Mouse (Mus musculus) thymus, postnatal 0 days (tissue): ENCODE measurements around the gene Best3. TPM values are rescaled to one million over a fixed set of nuclear protein-coding genes. Genes with fewer than 3 reads are reported as not detected.

Experiments used
- DNase-seq: peaks from one replicate; pipeline ENCODE4 v3.0.0-alpha.2; 2015; ENCODE audit warnings: low spot score
- polyA plus RNA-seq: library from polyadenylated mRNA; unstranded; fragments of >200 nt; fragmentation: Nextera tagmentation; extraction: Ambion mirVana; gene quantifications from 2 replicates; pipeline ENCODE4 v1.2.1, GENCODE M21; 2015

Best3 gene
- polyA plus RNA-seq, 1 experiment from 2014 or later, result not detected

DNA sequence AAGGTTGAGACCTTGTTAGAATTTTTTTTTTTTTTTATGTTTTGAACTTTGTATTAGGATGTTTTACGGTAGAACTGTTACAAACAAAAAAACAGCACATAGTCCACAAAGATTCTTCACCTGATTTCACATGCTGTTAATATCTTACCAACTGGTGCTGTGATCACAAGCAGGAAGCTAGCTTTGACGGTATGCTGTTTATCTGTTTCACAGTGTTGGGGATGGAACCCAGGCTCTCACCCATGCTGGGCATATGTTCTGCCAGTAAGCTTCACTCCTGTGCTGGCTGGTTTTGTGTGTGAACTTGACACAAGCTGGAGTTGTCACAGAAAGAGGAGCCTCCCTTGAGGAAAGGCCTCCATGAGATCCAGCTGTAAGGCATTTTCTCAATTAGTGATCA, 8.3 kb upstream of the Best3 start:
- DNase-seq, result no peak

GRCm38 (mm10) chr10:116978841-116979240, 7.3 kb upstream of the Best3 start:
- no peak for DNase-seq

- DNase-seq, result no peak
Measured at GRCm38 (mm10) chr10:116980273-116980672, 5.8 kb upstream of the Best3 start.

DNA sequence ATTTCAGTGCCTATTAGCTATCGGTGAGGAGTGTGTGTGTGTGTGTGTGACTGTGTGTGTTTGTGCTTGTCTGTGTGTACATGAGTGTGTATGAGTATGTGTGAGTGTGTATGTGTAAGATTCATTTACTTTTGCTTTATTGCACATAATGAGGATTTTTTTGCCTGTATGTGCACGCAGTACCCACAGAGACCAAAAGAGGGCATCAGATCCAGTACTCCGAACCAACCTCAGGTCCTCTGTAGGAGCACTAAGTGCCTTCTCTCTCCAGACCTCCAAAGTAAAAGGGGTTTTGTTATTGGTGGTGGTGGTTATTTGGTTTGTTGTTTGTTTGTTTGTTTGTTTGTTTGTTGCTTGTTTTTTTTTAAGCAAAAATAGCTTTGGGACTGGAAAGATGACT, 5.2 kb upstream of the Best3 start:
- DNase-seq, result peak; percentile 40

DNA sequence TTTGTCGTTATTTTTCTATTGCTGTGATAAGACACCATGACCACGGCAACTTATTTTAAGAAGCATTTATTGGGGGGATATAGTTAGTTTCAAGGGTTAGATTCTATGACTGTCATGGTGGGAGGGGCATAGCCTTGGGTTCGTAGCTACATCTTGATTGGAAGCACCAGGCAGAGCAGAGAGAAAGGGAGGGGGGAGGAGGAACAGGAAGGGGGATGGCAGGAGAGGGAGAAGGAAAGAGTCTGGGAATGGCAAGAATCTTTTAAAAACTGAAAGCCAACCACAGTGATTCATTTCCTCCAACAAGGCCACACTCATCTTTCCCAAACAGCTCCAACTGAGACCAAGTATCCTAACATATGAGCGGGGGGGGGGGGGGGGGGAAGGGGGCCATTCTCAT, 3.6 kb upstream of the Best3 start:
- DNase-seq, result no peak

DNA sequence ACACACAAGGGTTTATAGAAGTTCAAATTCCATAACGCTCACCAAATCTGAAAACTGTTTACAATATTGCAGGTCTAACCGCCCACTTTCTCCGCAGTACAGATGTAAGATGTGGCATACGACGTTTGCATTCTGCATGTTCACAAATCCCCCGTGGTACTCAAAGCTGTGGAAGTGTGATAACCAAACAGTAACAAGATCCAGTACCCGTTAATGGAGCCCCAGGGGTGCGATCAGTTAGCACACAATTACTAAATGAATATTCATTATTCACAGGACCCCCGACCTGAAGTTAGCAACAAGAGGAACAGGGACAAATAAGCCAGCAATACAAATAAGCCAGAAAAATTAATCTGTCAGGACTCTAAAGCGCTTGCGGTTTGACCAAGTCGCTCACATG, 1.3 kb upstream of the Best3 start:
- DNase-seq, result no peak

DNA sequence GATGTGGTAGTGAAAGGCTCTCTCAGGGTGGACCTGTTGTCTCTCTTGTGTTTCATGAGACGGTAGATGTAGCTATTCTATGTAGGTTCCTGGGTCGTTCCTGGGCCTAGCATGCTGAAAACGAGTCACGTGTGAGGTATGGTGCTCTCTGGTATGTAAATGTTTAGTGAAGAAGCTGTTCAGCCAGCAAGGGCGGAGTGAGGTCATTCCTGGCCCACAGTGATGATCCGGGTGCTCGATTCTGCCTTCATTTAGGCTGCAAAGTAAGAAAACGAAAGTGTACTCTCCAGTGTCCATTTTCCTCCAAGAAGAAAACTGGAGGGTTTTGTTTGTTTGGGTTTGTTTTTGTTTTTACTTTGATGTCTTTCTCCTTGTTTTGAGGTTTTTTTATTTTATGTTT, 7.9 kb downstream of the Best3 start:
- no peak for DNase-seq

DNA sequence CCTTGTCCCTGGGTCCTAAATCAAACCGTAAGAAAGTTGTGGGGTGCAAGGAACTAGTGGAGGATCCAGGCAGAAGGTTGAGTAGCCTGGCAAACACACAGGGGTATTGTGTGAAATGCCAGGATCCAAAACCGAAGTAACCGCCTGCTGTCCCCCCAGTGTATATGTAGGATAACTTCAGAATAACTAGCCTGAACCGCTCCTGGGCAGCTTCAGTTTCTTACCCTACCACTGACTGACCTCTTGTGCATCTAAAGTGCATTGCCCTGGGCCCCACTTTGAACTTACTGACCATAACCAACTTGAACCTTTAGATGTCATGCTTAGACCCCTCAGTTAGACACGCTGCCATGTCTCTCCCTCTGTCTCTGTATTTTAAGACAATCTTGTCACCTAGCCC, 9.0 kb downstream of the Best3 start:
- no peak for DNase-seq

GRCm38 (mm10) chr10:116995584-116996235, 9.6 kb downstream of the Best3 start:
- DNase-seq, result no peak

GRCm38 (mm10) chr10:116996236-116996600, 10.1 kb downstream of the Best3 start:
- DNase-seq, result no peak

- DNase-seq, result no peak
Measured at GRCm38 (mm10) chr10:116998716-116999455, 12.8 kb downstream of the Best3 start.

DNA sequence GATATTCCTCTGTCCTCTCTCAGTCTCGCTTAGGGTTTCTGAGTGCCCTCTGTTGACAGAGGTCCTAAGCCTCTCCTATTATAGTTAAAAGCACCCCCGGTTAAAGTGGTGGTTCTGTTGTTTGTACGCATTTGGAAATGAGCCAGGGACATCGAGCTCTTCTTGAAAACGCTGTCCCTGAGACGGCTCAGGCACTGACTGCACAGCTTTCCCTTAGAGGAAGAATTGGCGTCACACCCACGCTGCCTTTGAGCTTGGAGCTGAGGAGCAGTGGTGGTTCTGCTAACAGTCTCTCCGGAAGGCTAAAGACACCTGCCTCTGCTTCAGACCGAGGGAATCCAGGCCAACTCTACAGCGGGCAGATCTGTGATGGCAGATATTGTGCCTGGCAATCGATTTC, 14.9 kb downstream of the Best3 start:
- no peak for DNase-seq

DNA sequence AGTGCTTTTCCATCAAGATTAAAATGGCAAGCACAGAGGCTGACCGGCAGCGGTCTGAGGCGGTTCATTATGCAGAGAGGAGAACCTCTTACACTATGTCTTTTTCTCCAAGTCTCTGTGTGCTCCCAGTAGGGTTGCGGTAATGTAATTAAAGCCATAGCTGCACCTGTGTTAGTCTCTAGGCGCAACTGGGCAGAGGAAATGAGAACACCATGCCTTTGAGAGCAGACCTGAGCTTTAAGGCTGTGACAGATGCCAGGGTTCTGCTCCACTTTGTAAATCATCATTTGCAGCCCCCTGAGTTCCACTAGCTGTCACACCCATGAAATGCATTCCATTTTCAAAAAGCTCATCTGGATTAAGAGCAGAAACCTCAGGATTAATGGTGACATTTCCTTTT, 18.6 kb downstream of the Best3 start:
- DNase-seq, result no peak

DNA sequence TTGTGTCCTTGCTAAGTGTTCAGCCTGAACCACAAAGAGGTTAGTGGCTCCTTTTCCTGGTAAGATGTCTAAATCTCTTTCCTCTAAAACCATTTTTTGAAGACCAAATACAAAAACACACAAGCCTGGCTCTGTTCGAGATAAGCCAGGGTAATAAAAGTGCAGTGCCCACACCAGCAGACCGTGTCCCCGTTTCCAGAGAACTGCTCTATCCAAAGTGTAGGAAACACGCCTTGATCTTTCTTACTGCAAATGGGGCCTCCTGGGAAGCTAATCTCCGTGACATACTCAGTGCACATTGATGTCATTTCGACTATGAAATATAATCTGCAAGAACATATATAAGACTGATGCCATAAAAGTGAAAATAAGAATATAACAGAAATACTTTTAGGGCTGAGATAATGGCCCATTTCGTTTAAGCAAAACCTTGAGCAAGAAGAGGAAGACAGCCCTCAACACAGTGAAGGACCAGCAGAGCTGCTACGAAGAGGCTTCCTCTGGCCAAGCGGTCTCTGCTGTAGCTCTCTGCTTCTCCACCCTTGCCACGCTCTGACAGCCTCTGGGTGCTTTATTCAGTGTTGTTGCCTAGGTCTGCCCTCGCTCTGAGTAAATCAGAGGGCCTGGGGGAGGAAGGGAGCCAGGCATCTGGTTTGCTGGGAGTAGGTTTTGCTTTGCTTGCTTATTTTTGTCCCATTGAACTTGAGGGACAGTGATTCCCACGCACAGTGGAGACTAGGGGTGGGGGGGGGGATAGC, 19.8 kb downstream of the Best3 start:
- no peak for DNase-seq

DNA sequence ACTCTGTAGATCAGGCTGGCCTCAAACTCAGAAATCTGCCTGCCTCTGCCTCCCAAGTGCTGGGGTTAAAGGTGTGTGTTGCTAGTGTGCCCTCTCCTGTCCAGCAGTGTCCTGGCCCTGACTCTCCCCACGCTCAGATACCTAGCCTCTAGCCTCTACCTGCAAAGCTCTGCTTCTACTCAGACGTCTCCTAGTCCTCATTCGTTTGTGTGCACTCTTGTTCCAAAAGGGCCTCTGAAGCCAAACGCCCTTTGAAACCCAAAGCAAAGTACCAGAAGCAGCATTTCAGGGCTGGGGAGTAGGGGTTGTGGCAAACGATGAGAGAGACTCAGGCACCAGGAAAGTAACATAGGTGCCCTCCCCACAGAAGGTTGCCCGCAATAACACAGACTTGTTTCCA, 23.6 kb downstream of the Best3 start:
- no peak for DNase-seq

GRCm38 (mm10) chr10:117011047-117011446, 24.9 kb downstream of the Best3 start:
- no peak for DNase-seq

DNA sequence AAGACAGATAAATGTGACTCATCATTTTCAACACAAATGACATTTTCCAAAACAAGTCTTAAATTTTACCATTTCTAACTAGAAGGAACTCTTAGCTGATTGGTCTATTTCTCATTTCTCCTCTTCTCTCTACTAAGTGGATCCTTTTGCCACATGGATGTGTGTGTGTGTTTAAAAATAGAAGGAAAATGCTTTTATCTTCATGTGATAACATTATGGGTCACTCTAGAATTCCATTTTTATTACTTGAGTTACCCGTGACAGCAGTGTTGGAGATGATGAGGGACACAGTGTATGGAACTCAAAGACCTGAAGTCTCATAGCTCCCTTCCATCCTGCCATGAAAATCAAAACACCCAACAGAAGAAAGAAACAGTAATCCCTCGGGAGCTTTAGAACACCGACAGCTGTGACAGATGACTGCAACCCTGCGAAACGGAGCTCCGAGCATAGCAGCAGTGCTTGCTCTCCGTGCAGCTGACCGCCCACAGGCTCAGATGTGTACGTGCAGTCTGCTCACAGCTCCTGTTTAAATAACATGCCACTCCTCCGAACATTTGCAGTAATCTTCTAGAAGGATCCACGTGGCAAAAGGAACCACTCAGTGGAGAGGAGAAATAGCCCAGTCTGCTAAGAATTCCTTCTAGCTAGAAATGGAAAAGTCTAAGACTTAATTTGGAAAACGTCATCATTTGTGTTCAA, 27.7 kb downstream of the Best3 start:
- no peak for DNase-seq

- DNase-seq, result no peak
Measured at GRCm38 (mm10) chr10:117014565-117014964, 28.5 kb downstream of the Best3 start.

GRCm38 (mm10) chr10:117018281-117018840, 32.2 kb downstream of the Best3 start:
- DNase-seq, result no peak

- DNase-seq, result no peak
Measured at GRCm38 (mm10) chr10:117021020-117021754, 35.1 kb downstream of the Best3 start.

GRCm38 (mm10) chr10:117023693-117024092, 37.6 kb downstream of the Best3 start:
- DNase-seq, result no peak
